Mouse (Mus musculus): ENCODE measurements at regions not wholly inside any gene's neighbourhood (a gene's known extent, or its start where the extent isn't known, plus 50 kb on each side); places are given as distances from the start of the nearest gene placed in this dataset.

- no peak for ATAC-seq (replicated peaks; ENCODE audit: insufficient number of reproducible peaks, insufficient read depth, low FRiP score, low read depth)
- Histone ChIP-seq H3K9me3 (replicated peaks) (no peaks in the 10 kb centered on the region), H3K9ac (no peak overlapping the region), H3K36me3 (no peaks in the 10 kb centered on the region), H3K4me1 (replicated peaks) (peaks cover 12% of the 10 kb centered on the region), H3K4me2 (peak overlapping the region; percentile 28; the same call in 1 of the 2 replicates), H3K27ac (peak overlapping the region; percentile 62), H3K4me3 (no peak overlapping the region), H3K27me3 (no peaks in the 10 kb centered on the region)
- 20% methylated on average over 12 of the region's 12 CpGs for WGBS
Observed at GRCm38 (mm10) chr7:113066536-113066935, 112.8 kb downstream of the Rassf10 start.

GRCm38 (mm10) chr7:113068296-113068695 lies 114.5 kb downstream of the Rassf10 start:
- H3K9me3 ChIP-seq (replicated peaks), result no peaks in the 10 kb centered on the region
- no peaks in the 10 kb centered on the region for H3K27me3 ChIP-seq
- no peak overlapping the region for H3K4me3 ChIP-seq
- H3K27ac ChIP-seq, result no peak overlapping the region
- no peak for ATAC-seq (replicated peaks; ENCODE audit: insufficient number of reproducible peaks, insufficient read depth, low FRiP score, low read depth)
- no peak overlapping the region for H3K4me2 ChIP-seq
- H3K4me1 ChIP-seq (replicated peaks), result peaks cover 12% of the 10 kb centered on the region
- H3K9ac ChIP-seq, result no peak overlapping the region
- H3K36me3 ChIP-seq, result no peaks in the 10 kb centered on the region
- WGBS, result 95% methylated on average over 6 of the region's 6 CpGs

GRCm38 (mm10) chr7:113069336-113069924 lies 115.7 kb downstream of the Rassf10 start:
- Histone ChIP-seq H3K4me3 (no peak overlapping the region), H3K4me1 (replicated peaks) (peaks cover 12% of the 10 kb centered on the region), H3K36me3 (no peaks in the 10 kb centered on the region), H3K9ac (no peak overlapping the region), H3K9me3 (replicated peaks) (no peaks in the 10 kb centered on the region), H3K4me2 (no peak overlapping the region), H3K27ac (no peak overlapping the region), H3K27me3 (no peaks in the 10 kb centered on the region)
- no peak for ATAC-seq (replicated peaks; ENCODE audit: insufficient number of reproducible peaks, insufficient read depth, low FRiP score, low read depth)
- WGBS, result 69% methylated on average over 4 of the region's 4 CpGs

- WGBS, result 76% methylated on average over 1 of the region's 1 CpGs
- Histone ChIP-seq H3K9me3 (replicated peaks) (no peaks in the 10 kb centered on the region), H3K27ac (no peak overlapping the region), H3K9ac (no peak overlapping the region), H3K4me3 (no peak overlapping the region), H3K4me2 (no peak overlapping the region), H3K27me3 (no peaks in the 10 kb centered on the region), H3K36me3 (no peaks in the 10 kb centered on the region), H3K4me1 (replicated peaks) (peaks cover 5% of the 10 kb centered on the region)
- no peak for ATAC-seq (replicated peaks; ENCODE audit: insufficient number of reproducible peaks, insufficient read depth, low FRiP score, low read depth)
Observed at GRCm38 (mm10) chr7:113071418-113071817, 117.7 kb downstream of the Rassf10 start.

GRCm38 (mm10) chr7:113073781-113074180 lies 120.0 kb downstream of the Rassf10 start:
- ATAC-seq (replicated peaks; ENCODE audit: insufficient number of reproducible peaks, insufficient read depth, low FRiP score, low read depth), result no peak
- no peak overlapping the region for H3K9ac ChIP-seq
- H3K36me3 ChIP-seq, result no peaks in the 10 kb centered on the region
- WGBS, result 44% methylated on average over 6 of the region's 6 CpGs
- H3K27me3 ChIP-seq, result no peaks in the 10 kb centered on the region
- H3K4me3 ChIP-seq, result no peak overlapping the region
- no peak overlapping the region for H3K4me2 ChIP-seq
- no peaks in the 10 kb centered on the region for H3K9me3 ChIP-seq (replicated peaks)
- H3K27ac ChIP-seq, result no peak overlapping the region
- no peaks in the 10 kb centered on the region for H3K4me1 ChIP-seq (replicated peaks)

- Histone ChIP-seq H3K4me1 (replicated peaks) (peaks cover under 1% of the 10 kb centered on the region; the same call in 1 of the 2 replicates), H3K9ac (no peak overlapping the region), H3K27me3 (no peaks in the 10 kb centered on the region), H3K27ac (no peak overlapping the region), H3K36me3 (no peaks in the 10 kb centered on the region), H3K9me3 (replicated peaks) (no peaks in the 10 kb centered on the region), H3K4me3 (no peak overlapping the region), H3K4me2 (no peak overlapping the region)
- WGBS, result 63% methylated on average over 6 of the region's 6 CpGs
- ATAC-seq (replicated peaks; ENCODE audit: insufficient number of reproducible peaks, insufficient read depth, low FRiP score, low read depth), result no peak
Observed at GRCm38 (mm10) chr7:113075371-113075770, 121.6 kb downstream of the Rassf10 start.

GRCm38 (mm10) chr7:113076243-113076642 lies 122.5 kb downstream of the Rassf10 start:
- Histone ChIP-seq H3K4me3 (no peak overlapping the region), H3K4me2 (no peak overlapping the region), H3K9me3 (replicated peaks) (no peaks in the 10 kb centered on the region), H3K4me1 (replicated peaks) (peaks cover 9% of the 10 kb centered on the region), H3K36me3 (no peaks in the 10 kb centered on the region), H3K9ac (no peak overlapping the region), H3K27ac (no peak overlapping the region), H3K27me3 (no peaks in the 10 kb centered on the region)
- WGBS, result 77% methylated on average over 7 of the region's 7 CpGs
- ATAC-seq (replicated peaks; ENCODE audit: insufficient number of reproducible peaks, insufficient read depth, low FRiP score, low read depth), result no peak

GRCm38 (mm10) chr7:113081120-113081519 lies 126.1 kb upstream of the Arntl start:
- no peaks in the 10 kb centered on the region for H3K36me3 ChIP-seq

GRCm38 (mm10) chr7:113084930-113085625 lies 122.2 kb upstream of the Arntl start:
- ATAC-seq (replicated peaks; ENCODE audit: insufficient number of reproducible peaks, insufficient read depth, low FRiP score, low read depth), result no peak
- Histone ChIP-seq H3K4me2 (no peak overlapping the region), H3K27me3 (no peaks in the 10 kb centered on the region), H3K27ac (no peak overlapping the region), H3K4me3 (no peak overlapping the region), H3K9me3 (replicated peaks) (no peaks in the 10 kb centered on the region), H3K4me1 (replicated peaks) (peaks cover 11% of the 10 kb centered on the region), H3K9ac (no peak overlapping the region), H3K36me3 (no peaks in the 10 kb centered on the region)
- WGBS, result 59% methylated on average over 8 of the region's 8 CpGs

More at GRCm38 (mm10) chr7:113081120-113081519, 126.1 kb upstream of the Arntl start:
- no peaks in the 10 kb centered on the region for H3K9me3 ChIP-seq (replicated peaks)
- no peaks in the 10 kb centered on the region for H3K27me3 ChIP-seq
- WGBS, result 23% methylated on average over 5 of the region's 5 CpGs
- H3K27ac ChIP-seq, result peak overlapping the region; percentile 42; the same call in 1 of the 2 replicates
- H3K9ac ChIP-seq, result no peak overlapping the region
- no peak overlapping the region for H3K4me2 ChIP-seq
- ATAC-seq (replicated peaks; ENCODE audit: insufficient number of reproducible peaks, insufficient read depth, low FRiP score, low read depth), result no peak; the same call in 1 of the 2 replicates
- no peak overlapping the region for H3K4me3 ChIP-seq
- peaks cover 11% of the 10 kb centered on the region for H3K4me1 ChIP-seq (replicated peaks)

- no peak overlapping the region for H3K27ac ChIP-seq
- H3K36me3 ChIP-seq, result no peaks in the 10 kb centered on the region
- no peak overlapping the region for H3K9ac ChIP-seq
- no peaks in the 10 kb centered on the region for H3K9me3 ChIP-seq (replicated peaks)
- no peak for ATAC-seq (replicated peaks; ENCODE audit: insufficient number of reproducible peaks, insufficient read depth, low FRiP score, low read depth)
- H3K4me3 ChIP-seq, result no peak overlapping the region
- no peak overlapping the region for H3K4me2 ChIP-seq
- H3K27me3 ChIP-seq, result no peaks in the 10 kb centered on the region
- H3K4me1 ChIP-seq (replicated peaks), result peaks cover 3% of the 10 kb centered on the region
- 55% methylated on average over 1 of the region's 1 CpGs for WGBS
Observed at GRCm38 (mm10) chr7:113086158-113086557, 121.1 kb upstream of the Arntl start.

- ATAC-seq (replicated peaks; ENCODE audit: insufficient number of reproducible peaks, insufficient read depth, low FRiP score, low read depth), result no peak
- 86% methylated on average over 5 of the region's 5 CpGs for WGBS
- Histone ChIP-seq H3K4me3 (no peak overlapping the region), H3K36me3 (no peaks in the 10 kb centered on the region), H3K27me3 (no peaks in the 10 kb centered on the region), H3K27ac (no peak overlapping the region), H3K9ac (no peak overlapping the region), H3K4me1 (replicated peaks) (no peaks in the 10 kb centered on the region), H3K9me3 (replicated peaks) (no peaks in the 10 kb centered on the region), H3K4me2 (no peak overlapping the region)
Observed at GRCm38 (mm10) chr7:113087646-113088045, 119.6 kb upstream of the Arntl start.

GRCm38 (mm10) chr7:113089044-113089443 lies 118.2 kb upstream of the Arntl start:
- H3K27ac ChIP-seq, result no peak overlapping the region
- no peak overlapping the region for H3K4me3 ChIP-seq
- H3K9ac ChIP-seq, result no peak overlapping the region
- ATAC-seq (replicated peaks; ENCODE audit: insufficient number of reproducible peaks, insufficient read depth, low FRiP score, low read depth), result no peak
- no peaks in the 10 kb centered on the region for H3K36me3 ChIP-seq
- 64% methylated on average over 4 of the region's 4 CpGs for WGBS
- no peaks in the 10 kb centered on the region for H3K9me3 ChIP-seq (replicated peaks)
- H3K4me2 ChIP-seq, result no peak overlapping the region
- no peaks in the 10 kb centered on the region for H3K4me1 ChIP-seq (replicated peaks)
- no peaks in the 10 kb centered on the region for H3K27me3 ChIP-seq
